Mouse (Mus musculus): ENCODE measurements around the gene Tnfrsf1a.

- TF ChIP-seq CTCF (IDR thresholded peaks at IDR 0.05; ENCODE audit: low read depth, low read length): no peak
- TF ChIP-seq POLR2A (IDR thresholded peaks at IDR 0.05; ENCODE audit: extremely low read depth, insufficient read depth, low read length): no peak
Observed at GRCm38 (mm10) chr6:125351368-125352045, 2.3 kb downstream of the Tnfrsf1a start.

All from liver, adult 2 months (tissue).